ENCODE assay signal across 20 mouse cellular contexts in the genomic region with DNA sequence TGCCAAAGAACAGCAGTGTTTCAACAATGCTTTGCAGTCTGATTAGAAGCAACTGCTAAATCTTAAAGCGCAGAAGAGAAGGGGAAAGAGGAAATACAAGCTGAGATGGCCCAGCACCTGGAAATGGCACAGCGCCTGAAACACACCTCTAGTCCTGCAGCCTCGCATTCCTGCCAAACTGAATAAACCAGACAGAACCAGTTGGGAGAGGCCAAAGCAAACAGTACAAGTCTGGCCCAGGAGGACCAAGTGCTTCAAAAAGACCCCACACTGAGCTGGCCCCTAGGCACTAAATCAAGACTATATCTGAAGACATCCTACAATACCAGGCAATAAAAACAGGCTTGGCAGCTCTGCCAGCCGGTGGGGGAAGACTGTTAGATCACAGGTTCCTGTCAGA. TPM values are rescaled to one million over a fixed set of nuclear protein-coding genes. Genes with fewer than 3 reads are reported as not detected.
DNase-seq lines count a peak whose midpoint lies in the region; ATAC-seq lines count a peak whose summit lies in the region.
"Had no signal": no experiment of that assay in that cellular context is flagged by ENCODE, and none has a peak within 500 bp of the region (broad histone marks: within the 10 kb centered on the region; RNA-seq: fewer than 3 reads in every experiment).

No protein-coding gene starts in this region.

- H3K4me1 ChIP-seq in kidney, embryonic 14.5 days (ENCODE audit: control insufficient read depth, insufficient read depth, low read length): 0 out of 2 replicates have a peak, but pooled peaks cover 5% of the 10 kb centered on the region
- no peaks in the 10 kb centered on the region for H3K4me1 ChIP-seq in embryonic facial prominence, embryonic 14.5 days (ENCODE audit: control insufficient read depth, insufficient read depth, low read length)
- H3K4me1 ChIP-seq: heart, embryonic 10.5 days; neural tube, embryonic 12.5 days had no signal

- H3K9me3 ChIP-seq in kidney, embryonic 14.5 days (ENCODE audit: control insufficient read depth, low read length): 0 out of 2 replicates have a peak, but pooled peaks cover 3% of the 10 kb centered on the region
- peaks cover 7% of the 10 kb centered on the region; the same call in 1 of the 2 replicates for H3K9me3 ChIP-seq in embryonic facial prominence, embryonic 14.5 days (ENCODE audit: control insufficient read depth, low read length)

- no peak for ATAC-seq in kidney, embryonic 14.5 days (ENCODE audit: low FRiP score, low TSS enrichment)
- ATAC-seq in embryonic facial prominence, embryonic 14.5 days (ENCODE audit: low read depth): 0 out of 2 replicates have a peak, but pooled peaks have one; percentile 30
- ATAC-seq: Patski had no signal

- no peak overlapping the region for H3K27ac ChIP-seq in kidney, embryonic 14.5 days (ENCODE audit: low read depth, low read length)
- no peak overlapping the region for H3K27ac ChIP-seq in embryonic facial prominence, embryonic 14.5 days (replicated peaks; ENCODE audit: low read depth, low read length)
- H3K27ac ChIP-seq: heart, embryonic 10.5 days; hindbrain, embryonic 14.5 days; kidney, postnatal 0 days; limb, embryonic 15.5 days; neural tube, embryonic 12.5 days had no signal

- no peaks in the 10 kb centered on the region for H3K36me3 ChIP-seq in kidney, embryonic 14.5 days (ENCODE audit: control insufficient read depth, insufficient read depth, low read length)
- peaks cover 18% of the 10 kb centered on the region for H3K36me3 ChIP-seq in embryonic facial prominence, embryonic 14.5 days (ENCODE audit: control insufficient read depth, insufficient read depth, low read length)
- H3K36me3 ChIP-seq: neural tube, embryonic 12.5 days had no signal

- peak; percentile 22 to 41 for DNase-seq in kidney, adult 8-10 months
- DNase-seq in embryonic facial prominence, embryonic 14.5 days (ENCODE audit: low spot score): peak; percentile 52
- peak; percentile 40 to 53 for DNase-seq in kidney, postnatal 25 days
- peak; percentile 46 for DNase-seq in lung, postnatal 36 days
- DNase-seq in right cerebral cortex, postnatal 10 days (ENCODE audit: low spot score in 2 of 2): no peak
- DNase-seq in right cerebral cortex, postnatal 36 days (ENCODE audit: low spot score in 2 of 2): no peak
- DNase-seq: adrenal gland, postnatal 36 days; cerebellum, adult 2 months; gastrocnemius, postnatal 36 days; heart, postnatal 10 days; right cerebral cortex, postnatal 14 days; thymus, postnatal 36 days had no signal

- WGBS in kidney, embryonic 14.5 days: 51% methylated on average over 4 of the region's 4 CpGs
- 65% methylated on average over 4 of the region's 4 CpGs for WGBS in embryonic facial prominence, embryonic 14.5 days

- no peaks in the 10 kb centered on the region for H3K27me3 ChIP-seq in kidney, embryonic 14.5 days (ENCODE audit: control insufficient read depth, insufficient read depth, low read length)
- H3K27me3 ChIP-seq in embryonic facial prominence, embryonic 14.5 days (replicated peaks; ENCODE audit: control insufficient read depth, insufficient read depth, low read length): no peaks in the 10 kb centered on the region
- H3K27me3 ChIP-seq: limb, embryonic 15.5 days; neural tube, embryonic 12.5 days; Patski had no signal

- H3K9ac ChIP-seq in kidney, embryonic 14.5 days (ENCODE audit: low read depth, low read length): no peak overlapping the region
- H3K9ac ChIP-seq in embryonic facial prominence, embryonic 14.5 days (ENCODE audit: low read depth, low read length): no peak overlapping the region
- H3K9ac ChIP-seq: hindbrain, embryonic 14.5 days; limb, embryonic 15.5 days; neural tube, embryonic 12.5 days had no signal

- no peak overlapping the region for H3K4me2 ChIP-seq in kidney, embryonic 14.5 days (replicated peaks; ENCODE audit: low read depth, low read length)
- H3K4me2 ChIP-seq in embryonic facial prominence, embryonic 14.5 days (ENCODE audit: low read depth, low read length): no peak overlapping the region
- H3K4me2 ChIP-seq: hindbrain, embryonic 14.5 days; limb, embryonic 15.5 days; midbrain, embryonic 11.5 days; neural tube, embryonic 12.5 days had no signal

- H3K4me3 ChIP-seq in kidney, embryonic 14.5 days (ENCODE audit: low read length): no peak overlapping the region
- no peak overlapping the region for H3K4me3 ChIP-seq in embryonic facial prominence, embryonic 14.5 days (ENCODE audit: low read depth, low read length)
- H3K4me3 ChIP-seq: heart, embryonic 10.5 days; limb, embryonic 15.5 days; neural tube, embryonic 12.5 days had no signal

RNA-seq across cellular contexts. Expression of a gene that starts 28.8 kb away (rescaled TPM):
- polyA plus RNA-seq in kidney, embryonic 14.5 days (2014; fragmentation: Nextera tagmentation; extraction: Ambion mirVana): 19.2 and 21.0 TPM in 2 replicates
- polyA plus RNA-seq in embryonic facial prominence, embryonic 14.5 days (2014; fragmentation: Nextera tagmentation; extraction: Ambion mirVana): 25.0 and 28.5 TPM in 2 replicates

Comparison
In these comparisons a context has a peak if more than half of its experiments do, and no peak if none do; other contexts are left out.
1. DNase-seq: peak in kidney, adult 8-10 months (2 of 2), embryonic facial prominence, embryonic 14.5 days (single experiment), kidney, postnatal 25 days (2 of 2) and lung, postnatal 36 days (single experiment); none in right cerebral cortex, postnatal 10 days (0 of 2) and right cerebral cortex, postnatal 36 days (0 of 2).